Mouse (Mus musculus): ENCODE measurements around the gene Spi1. TPM values are rescaled to one million over a fixed set of nuclear protein-coding genes. Genes with fewer than 3 reads are reported as not detected.

The Spi1 gene
- total and polyA plus RNA-seq, 2 experiments from 2014 or later, result 3.9 to 5.1 TPM

DNA sequence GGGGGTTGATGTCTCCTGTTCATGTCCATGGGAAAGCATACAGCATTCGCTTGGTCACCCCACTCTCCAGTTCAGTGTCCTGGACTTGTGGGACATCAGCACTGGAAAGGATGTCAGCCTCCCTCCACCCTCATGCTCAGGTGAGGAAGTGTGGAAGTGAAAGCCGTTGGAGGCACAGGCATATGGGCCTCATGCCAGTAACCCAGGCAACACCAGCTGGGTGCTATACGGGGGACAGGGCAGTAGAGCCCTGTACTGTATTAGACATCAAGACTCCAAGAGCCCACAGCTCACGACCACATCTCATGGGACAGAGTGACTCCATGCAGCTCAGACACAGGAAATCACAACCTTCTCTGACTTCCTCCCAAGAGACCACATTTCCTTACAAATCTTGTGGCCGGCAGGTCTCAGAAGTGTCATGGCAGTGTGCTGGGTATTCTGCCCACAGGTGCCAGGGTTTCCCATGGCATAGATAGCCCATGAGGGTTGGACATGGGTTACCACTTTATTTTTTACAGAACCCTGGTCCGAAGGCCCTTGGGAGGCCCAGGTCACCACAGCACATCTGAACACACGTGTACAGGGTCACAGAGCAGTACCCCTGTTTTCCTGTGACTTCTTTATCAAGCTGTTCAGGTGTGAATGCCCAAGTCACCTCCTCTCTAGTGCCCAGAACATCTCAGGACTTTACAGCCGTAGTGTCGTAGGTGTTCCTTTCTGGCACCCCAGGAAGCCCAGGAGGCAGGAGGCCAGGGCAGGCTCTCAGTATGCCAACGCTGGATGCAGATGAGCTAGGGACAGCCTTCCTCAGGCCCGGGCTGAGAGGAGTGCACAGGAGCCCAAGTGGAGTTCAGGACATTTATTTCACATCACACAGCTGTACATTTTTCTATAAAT is 54.6 kb downstream of the Spi1 start:
- Histone ChIP-seq H3K36me3 (ENCODE audit: insufficient read depth) (peaks cover 54% of the 10 kb centered on the region), H3K27me3 (ENCODE audit: insufficient read depth, low read length) (no peaks in the 10 kb centered on the region), H3K4me3 (ENCODE audit: low read depth, low read length) (no peak overlapping the region), H3K4me2 (ENCODE audit: low read depth) (no peak overlapping the region), H3K27ac (ENCODE audit: low read depth, low read length) (no peak overlapping the region), H3K4me1 (ENCODE audit: insufficient read depth) (no peaks in the 10 kb centered on the region), H3K9ac (no peak overlapping the region), H3K9me3 (ENCODE audit: low read length) (no peaks in the 10 kb centered on the region)
- 81% methylated on average over 11 of the region's 11 CpGs for WGBS
- TF ChIP-seq CTCF (IDR thresholded peaks at IDR 0.05; ENCODE audit: low read depth), result no peak
- 0 out of 2 replicates have a peak, but pooled peaks have one; percentile 13 for ATAC-seq
- no peak for DNase-seq

DNA sequence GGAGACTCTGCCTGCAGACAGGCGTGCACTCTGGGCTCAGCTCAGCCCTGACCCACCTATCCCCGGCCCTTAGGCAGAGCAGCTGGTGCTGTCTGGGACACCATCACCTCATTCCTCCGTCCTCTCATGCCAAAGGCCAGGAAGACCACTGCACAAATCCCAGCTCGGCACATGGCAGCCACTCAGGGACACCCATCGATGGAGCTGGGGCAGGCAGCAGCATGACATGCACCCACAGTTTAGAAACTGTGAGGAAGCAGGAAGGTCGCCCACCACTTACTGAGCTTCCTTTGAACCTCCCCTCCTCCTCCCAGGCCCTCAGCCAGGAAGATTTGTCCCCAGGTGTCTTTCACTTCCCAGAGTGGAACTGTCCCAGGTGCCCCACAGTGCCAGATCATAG is 55.3 kb downstream of the Spi1 start:
- Histone ChIP-seq H3K36me3 (ENCODE audit: insufficient read depth) (peaks cover 60% of the 10 kb centered on the region), H3K9ac (no peak overlapping the region), H3K9me3 (ENCODE audit: low read length) (no peaks in the 10 kb centered on the region), H3K27ac (ENCODE audit: low read depth, low read length) (no peak overlapping the region), H3K27me3 (ENCODE audit: insufficient read depth, low read length) (no peaks in the 10 kb centered on the region), H3K4me3 (ENCODE audit: low read depth, low read length) (no peak overlapping the region), H3K4me1 (ENCODE audit: insufficient read depth) (no peaks in the 10 kb centered on the region), H3K4me2 (ENCODE audit: low read depth) (no peak overlapping the region)
- no peak for TF ChIP-seq CTCF (IDR thresholded peaks at IDR 0.05; ENCODE audit: low read depth)
- no peak for ATAC-seq
- WGBS, result 87% methylated on average over 6 of the region's 6 CpGs
- no peak for DNase-seq

GRCm38 (mm10) chr2:91139311-91139710 is 57.1 kb downstream of the Spi1 start:
- H3K9ac ChIP-seq, result no peak overlapping the region
- H3K4me1 ChIP-seq (ENCODE audit: insufficient read depth), result no peaks in the 10 kb centered on the region
- no peaks in the 10 kb centered on the region for H3K27me3 ChIP-seq (ENCODE audit: insufficient read depth, low read length)
- no peak for TF ChIP-seq CTCF (IDR thresholded peaks at IDR 0.05; ENCODE audit: low read depth)
- DNase-seq (no peak), ATAC-seq (no peak)
- peaks cover 72% of the 10 kb centered on the region for H3K36me3 ChIP-seq (ENCODE audit: insufficient read depth)
- WGBS, result 75% methylated on average over 5 of the region's 5 CpGs
- no peak overlapping the region for H3K4me3 ChIP-seq (ENCODE audit: low read depth, low read length)
- no peak overlapping the region for H3K27ac ChIP-seq (ENCODE audit: low read depth, low read length)
- no peaks in the 10 kb centered on the region for H3K9me3 ChIP-seq (ENCODE audit: low read length)
- H3K4me2 ChIP-seq (ENCODE audit: low read depth), result no peak overlapping the region

- Histone ChIP-seq H3K4me3 (ENCODE audit: low read depth, low read length) (no peak overlapping the region), H3K9me3 (ENCODE audit: low read length) (no peaks in the 10 kb centered on the region), H3K9ac (no peak overlapping the region), H3K36me3 (ENCODE audit: insufficient read depth) (peaks cover 76% of the 10 kb centered on the region), H3K4me1 (ENCODE audit: insufficient read depth) (no peaks in the 10 kb centered on the region), H3K4me2 (ENCODE audit: low read depth) (no peak overlapping the region), H3K27me3 (ENCODE audit: insufficient read depth, low read length) (no peaks in the 10 kb centered on the region), H3K27ac (ENCODE audit: low read depth, low read length) (no peak overlapping the region)
- ATAC-seq, result no peak
- DNase-seq, result no peak
- no peak for TF ChIP-seq CTCF (IDR thresholded peaks at IDR 0.05; ENCODE audit: low read depth)
- WGBS, result 66% methylated on average over 8 of the region's 8 CpGs
Observed at GRCm38 (mm10) chr2:91139764-91140163, 57.6 kb downstream of the Spi1 start.

DNA sequence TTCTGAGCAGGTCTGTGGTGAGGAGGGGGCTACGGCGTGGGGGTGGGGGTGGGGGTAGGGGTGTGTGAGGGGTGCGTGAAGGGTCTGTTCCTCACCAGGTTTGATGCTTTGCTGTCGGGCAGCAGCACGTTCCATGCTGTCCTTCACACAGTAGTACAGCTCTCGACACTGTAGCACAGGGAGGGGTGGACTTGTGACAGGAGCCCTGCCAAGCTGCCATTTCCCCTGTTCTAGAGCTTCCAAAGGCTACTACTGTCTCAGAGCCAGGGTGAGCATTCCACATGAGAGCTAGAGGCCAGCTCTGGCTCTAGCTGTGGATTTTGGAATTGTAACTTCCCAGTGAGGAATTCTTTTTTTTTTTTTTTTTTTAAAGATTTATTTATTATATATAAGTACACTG is 60.7 kb downstream of the Spi1 start:
- TF ChIP-seq CTCF (IDR thresholded peaks at IDR 0.05; ENCODE audit: low read depth), result no peak
- Histone ChIP-seq H3K9me3 (ENCODE audit: low read length) (no peaks in the 10 kb centered on the region), H3K9ac (no peak overlapping the region), H3K4me3 (ENCODE audit: low read depth, low read length) (no peak overlapping the region), H3K27ac (ENCODE audit: low read depth, low read length) (no peak overlapping the region), H3K4me2 (ENCODE audit: low read depth) (no peak overlapping the region), H3K4me1 (ENCODE audit: insufficient read depth) (no peaks in the 10 kb centered on the region), H3K36me3 (ENCODE audit: insufficient read depth) (peaks cover 79% of the 10 kb centered on the region), H3K27me3 (ENCODE audit: insufficient read depth, low read length) (no peaks in the 10 kb centered on the region)
- WGBS, result 93% methylated on average over 6 of the region's 6 CpGs
- DNase-seq (no peak), ATAC-seq (no peak)

- no peaks in the 10 kb centered on the region for H3K9me3 ChIP-seq (ENCODE audit: low read length)
- ATAC-seq (no peak), DNase-seq (no peak)
- no peaks in the 10 kb centered on the region for H3K4me1 ChIP-seq (ENCODE audit: insufficient read depth)
- TF ChIP-seq CTCF (IDR thresholded peaks at IDR 0.05; ENCODE audit: low read depth), result no peak
- WGBS, result 95% methylated on average over 11 of the region's 11 CpGs
- no peak overlapping the region for H3K4me2 ChIP-seq (ENCODE audit: low read depth)
- no peaks in the 10 kb centered on the region for H3K27me3 ChIP-seq (ENCODE audit: insufficient read depth, low read length)
- H3K9ac ChIP-seq, result no peak overlapping the region
- H3K4me3 ChIP-seq (ENCODE audit: low read depth, low read length), result no peak overlapping the region
- H3K27ac ChIP-seq (ENCODE audit: low read depth, low read length), result no peak overlapping the region
- H3K36me3 ChIP-seq (ENCODE audit: insufficient read depth), result peaks cover 74% of the 10 kb centered on the region
Observed at GRCm38 (mm10) chr2:91143401-91143800, 61.2 kb downstream of the Spi1 start.

GRCm38 (mm10) chr2:91148101-91148500 is 65.9 kb downstream of the Spi1 start:
- no peak for ATAC-seq
- H3K27me3 ChIP-seq (ENCODE audit: insufficient read depth, low read length), result no peaks in the 10 kb centered on the region
- no peak for DNase-seq
- H3K4me2 ChIP-seq (ENCODE audit: low read depth), result no peak overlapping the region
- H3K4me1 ChIP-seq (ENCODE audit: insufficient read depth), result no peaks in the 10 kb centered on the region
- no peak overlapping the region for H3K9ac ChIP-seq
- H3K36me3 ChIP-seq (ENCODE audit: insufficient read depth), result peaks cover 64% of the 10 kb centered on the region
- TF ChIP-seq CTCF (IDR thresholded peaks at IDR 0.05; ENCODE audit: low read depth), result no peak
- no peak overlapping the region for H3K27ac ChIP-seq (ENCODE audit: low read depth, low read length)
- no peaks in the 10 kb centered on the region for H3K9me3 ChIP-seq (ENCODE audit: low read length)
- no peak overlapping the region for H3K4me3 ChIP-seq (ENCODE audit: low read depth, low read length)

All from forebrain, postnatal 0 days (tissue).